Mouse (Mus musculus) large intestine, adult 2 months (tissue): ENCODE measurements at regions not wholly inside any gene's neighbourhood (a gene's known extent, or its start where the extent isn't known, plus 50 kb on each side); places are given as distances from the start of the nearest gene placed in this dataset.

Experiments
- DNase-seq: peaks from one replicate; pipeline ENCODE4 v3.0.0-alpha.2; 2012; ENCODE audit warnings: low read depth, low spot score
- WGBS: fragments of 180-500 bp; shearing (Covaris S2); methylation state at CpG from one replicate; pipeline ENCODE4 v1.1.7; 2018; 5-methylcytosine and 5-hydroxymethylcytosine counted together

DNA sequence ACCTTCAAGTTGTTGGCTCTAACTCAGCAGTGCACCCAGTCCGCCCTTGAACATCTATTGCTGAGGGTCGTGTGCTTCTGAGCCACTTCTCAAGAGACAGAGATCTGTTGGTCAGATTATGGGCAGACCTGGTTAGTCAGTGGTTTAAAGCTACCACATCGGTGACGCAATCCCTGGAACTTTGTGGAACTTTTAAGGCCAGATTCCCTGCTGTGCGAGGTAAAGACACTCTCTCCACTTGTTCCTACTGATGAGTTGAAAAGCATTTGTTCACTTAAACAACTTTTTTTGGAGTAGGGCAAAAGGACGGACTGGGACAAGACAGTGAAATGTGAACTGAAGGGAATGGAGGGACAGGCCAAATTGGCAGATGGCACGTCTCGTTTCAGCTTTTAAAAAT lies 61.9 kb upstream of the Dab2 start:
- WGBS: 59% methylated on average over 8 of the region's 8 CpGs
- DNase-seq: no peak

DNA sequence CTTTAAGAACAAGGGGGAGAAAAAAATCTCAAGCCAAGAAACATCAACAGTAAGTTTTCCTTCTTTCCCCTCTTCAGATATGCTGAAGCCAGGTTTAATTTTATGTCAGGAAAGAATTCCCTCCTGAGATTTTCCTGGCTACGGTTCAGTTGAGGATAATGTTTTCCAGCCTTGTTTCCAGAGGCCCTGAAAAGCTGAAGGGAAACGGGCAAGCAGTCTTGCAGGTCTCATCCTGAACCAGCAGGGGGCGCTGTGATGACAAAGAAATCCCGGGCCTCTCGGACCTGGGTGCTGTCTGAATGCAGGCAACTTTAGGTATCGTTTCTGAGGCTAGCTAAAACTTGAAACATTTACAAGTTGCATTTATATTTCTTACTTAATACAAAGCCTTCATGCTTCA lies 61.5 kb upstream of the Dab2 start:
- WGBS: 2% methylated on average over 6 of the region's 6 CpGs
- DNase-seq: peak; percentile 29

DNA sequence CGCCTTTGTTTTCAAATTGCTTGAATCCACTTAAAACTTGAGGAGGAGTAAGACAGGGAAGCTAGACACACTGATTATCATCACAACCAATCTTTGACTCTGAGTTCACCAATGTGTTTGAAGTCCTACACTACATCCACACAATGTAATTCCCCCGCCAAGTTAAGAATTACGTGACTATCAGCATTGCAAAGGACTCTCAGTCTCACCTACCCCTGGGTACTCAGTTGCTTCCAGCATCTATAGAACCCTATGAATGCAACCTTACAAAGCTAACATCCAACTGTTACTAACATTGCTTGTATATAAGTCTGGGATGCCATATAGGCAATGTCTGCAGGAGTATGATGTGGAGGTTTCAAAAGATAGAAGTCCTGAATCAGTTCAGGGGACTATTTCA lies 60.8 kb upstream of the Dab2 start:
- DNase-seq: no peak
- WGBS: 97% methylated on average over 3 of the region's 3 CpGs

DNA sequence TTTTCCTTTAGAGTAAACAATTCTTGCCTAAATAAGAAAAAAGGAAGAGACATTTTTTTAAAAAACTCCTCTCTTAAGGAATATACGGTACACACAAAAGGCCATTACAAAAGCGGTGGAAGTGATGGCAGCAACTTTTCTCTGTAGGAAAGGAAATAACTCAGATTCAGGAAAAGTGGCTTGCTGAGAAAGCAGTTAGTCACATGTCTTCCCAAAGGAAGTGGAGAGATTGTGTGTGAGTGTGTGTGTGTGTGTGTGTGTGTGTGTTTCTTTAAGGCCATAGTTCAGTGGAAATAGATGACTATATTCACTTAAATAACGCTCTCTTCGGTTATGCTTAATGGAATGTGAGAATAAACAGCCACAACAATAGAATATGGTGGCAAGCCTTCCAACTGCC lies 57.5 kb upstream of the Dab2 start:
- 79% methylated on average over 4 of the region's 4 CpGs for WGBS
- DNase-seq: no peak

DNA sequence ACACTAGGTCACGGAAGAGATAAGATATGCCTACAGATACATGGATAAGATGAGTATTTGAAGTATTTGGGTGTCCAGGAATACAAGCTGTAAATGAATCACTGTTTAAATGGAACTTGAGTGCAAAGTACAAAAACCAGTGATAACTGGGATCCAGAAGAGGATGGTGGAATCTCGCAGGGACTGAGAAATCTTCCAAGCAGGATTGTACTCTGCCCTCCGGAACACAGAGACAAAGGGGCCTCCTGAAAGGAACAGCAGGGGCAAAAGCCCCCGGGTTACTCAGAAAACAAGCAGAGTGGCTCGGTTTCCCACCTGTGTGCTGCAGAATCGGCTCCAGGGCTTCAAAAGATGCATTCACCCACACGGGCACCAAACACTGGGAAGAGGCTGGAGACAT lies 55.2 kb upstream of the Dab2 start:
- WGBS: 55% methylated on average over 7 of the region's 7 CpGs
- no peak for DNase-seq

GRCm38 (mm10) chr15:6245950-6246894 lies 53.4 kb upstream of the Dab2 start:
- no peak for DNase-seq
- 66% methylated on average over 9 of the region's 9 CpGs for WGBS

GRCm38 (mm10) chr15:6248470-6248869 lies 51.1 kb upstream of the Dab2 start:
- 52% methylated on average over 4 of the region's 4 CpGs for WGBS
- no peak for DNase-seq
